Mouse (Mus musculus): ENCODE measurements around the gene Chp1.

Gene Chp1

GRCm38 (mm10) chr2:119596781-119597330 lies 49.4 kb downstream of the Chp1 start:
- no peak for TF ChIP-seq GATA4 (IDR thresholded peaks at IDR 0.05; ENCODE audit: insufficient replicate concordance, low read length)

GRCm38 (mm10) chr2:119601027-119601426 lies 53.5 kb downstream of the Chp1 start:
- no peak for TF ChIP-seq GATA4 (IDR thresholded peaks at IDR 0.05; ENCODE audit: insufficient replicate concordance, low read length)

DNA sequence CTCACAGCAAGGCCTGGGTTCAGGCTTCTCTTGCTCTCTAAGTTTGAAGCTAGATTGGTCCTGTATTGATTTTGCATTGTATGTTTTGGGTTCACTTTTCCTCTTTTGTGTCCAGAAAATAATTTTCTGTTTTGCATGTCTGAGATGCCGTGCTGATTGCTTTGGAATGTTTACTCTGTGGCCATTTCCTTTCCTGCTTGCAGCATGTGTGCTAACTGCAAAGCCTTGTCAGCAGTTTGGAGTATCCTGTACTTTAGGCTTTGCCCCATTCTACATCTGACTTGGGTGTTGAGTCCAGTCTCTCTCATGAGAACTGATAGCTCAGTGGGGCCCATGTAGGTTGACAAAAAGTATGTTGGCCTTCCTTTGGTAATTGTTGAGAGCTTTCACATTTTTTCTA lies 55.0 kb downstream of the Chp1 start:
- no peak for TF ChIP-seq GATA4 (IDR thresholded peaks at IDR 0.05; ENCODE audit: insufficient replicate concordance, low read length)

GRCm38 (mm10) chr2:119603909-119604308 lies 56.4 kb downstream of the Chp1 start:
- TF ChIP-seq GATA4 (IDR thresholded peaks at IDR 0.05; ENCODE audit: insufficient replicate concordance, low read length) = no peak

DNA sequence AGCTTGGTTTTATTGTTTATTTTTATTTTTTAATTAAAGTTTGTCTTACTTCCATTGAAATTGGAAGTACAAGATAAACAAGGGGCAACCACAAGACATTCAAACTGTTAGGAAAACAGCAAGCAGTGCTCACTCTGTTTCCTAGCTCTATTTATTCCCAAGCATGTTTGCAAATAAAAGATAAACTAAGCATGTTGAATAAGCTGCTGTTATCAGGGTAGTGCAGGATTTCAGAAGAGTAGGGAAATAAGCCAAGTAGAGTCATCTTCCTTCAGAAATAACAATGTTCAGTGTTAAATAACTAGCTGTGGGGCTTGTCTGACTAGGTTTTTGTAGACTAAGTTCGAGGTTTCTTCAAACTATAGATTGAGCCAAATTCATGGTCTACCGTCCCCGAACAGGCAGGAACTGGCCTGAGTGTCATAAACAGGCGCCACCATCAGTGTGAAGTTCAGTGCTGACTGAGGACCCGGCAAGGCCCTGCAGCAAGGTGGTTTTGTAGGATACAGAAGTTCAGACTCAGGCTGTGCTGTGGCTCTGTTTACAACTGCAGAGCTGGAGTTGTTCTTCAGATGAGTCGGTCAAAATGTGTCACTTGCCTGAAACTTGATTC lies 58.0 kb downstream of the Chp1 start:
- no peak for TF ChIP-seq GATA4 (IDR thresholded peaks at IDR 0.05; ENCODE audit: insufficient replicate concordance, low read length)

GRCm38 (mm10) chr2:119607023-119607422 lies 59.5 kb downstream of the Chp1 start:
- no peak for TF ChIP-seq GATA4 (IDR thresholded peaks at IDR 0.05; ENCODE audit: insufficient replicate concordance, low read length)

GRCm38 (mm10) chr2:119617841-119618198 lies 70.3 kb downstream of the Chp1 start:
- no peak for TF ChIP-seq GATA4 (IDR thresholded peaks at IDR 0.05; ENCODE audit: insufficient replicate concordance, low read length)

GRCm38 (mm10) chr2:119618199-119618982 lies 70.9 kb downstream of the Chp1 start, which contains the start of the genes Nusap1 and Oip5:
Nusap1 (plus strand) TSS chr2:119618298.
Oip5 (minus strand) TSS chr2:119618469.
- TF ChIP-seq GATA4 (IDR thresholded peaks at IDR 0.05; ENCODE audit: insufficient replicate concordance, low read length) = peak; percentile 36; the same call in 1 of the 2 replicates

DNA sequence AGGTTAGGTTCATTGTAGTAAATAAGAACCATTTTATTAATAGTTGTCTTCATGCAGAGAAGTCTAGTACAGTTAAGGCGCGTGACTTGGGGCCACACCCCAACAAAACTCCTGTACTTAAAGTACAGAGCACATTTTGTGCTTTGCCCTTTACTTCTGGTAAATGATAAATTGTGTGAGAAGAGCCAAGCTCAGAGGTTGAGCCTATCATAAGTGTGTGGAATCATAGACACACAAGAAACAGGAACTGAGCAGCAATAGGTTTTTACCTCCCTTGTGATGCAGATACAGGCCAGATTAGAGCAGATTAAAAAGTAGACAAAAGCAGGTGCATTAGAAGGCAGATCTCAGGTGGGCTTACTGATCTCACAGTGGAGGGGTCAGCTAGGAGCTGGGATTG lies 73.8 kb downstream of the Chp1 start:
- TF ChIP-seq GATA4 (IDR thresholded peaks at IDR 0.05; ENCODE audit: insufficient replicate concordance, low read length) = no peak

All from liver, adult (tissue).